In the genomic region with DNA sequence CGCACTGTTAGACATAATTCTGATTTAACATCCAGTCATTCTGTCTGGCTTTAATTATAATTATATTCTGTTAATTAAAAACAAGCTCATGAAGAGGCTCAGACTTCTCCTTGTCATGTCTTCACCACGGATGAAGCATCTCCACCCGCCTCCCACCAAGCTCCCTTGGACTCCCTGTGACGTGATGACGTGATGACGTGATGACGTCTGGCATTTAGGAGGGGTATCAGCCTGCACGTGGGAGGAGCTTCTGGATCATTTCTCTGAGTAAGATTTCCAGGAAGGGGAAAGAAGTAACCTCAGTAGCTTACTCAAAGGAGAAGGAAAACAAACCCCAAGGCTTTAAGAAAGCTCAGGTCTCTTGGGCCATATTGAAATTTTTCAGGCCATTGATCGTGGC, we compare ENCODE assay signal across 10 mouse cellular contexts.
DNase-seq lines count a peak whose midpoint lies in the region; ATAC-seq and TF ChIP-seq lines count a peak whose summit lies in the region.
"Had no signal": no experiment of that assay in that cellular context is flagged by ENCODE, and none has a peak within 500 bp of the region (broad histone marks: within the 10 kb centered on the region; RNA-seq: fewer than 3 reads in every experiment).

No protein-coding gene starts in this region.

- H3K4me2 ChIP-seq in heart, embryonic 13.5 days, result peak overlapping the region; percentile 36
- no peak overlapping the region for H3K4me2 ChIP-seq in hindbrain, postnatal 0 days (ENCODE audit: low read depth, low read length)

- H3K4me3 ChIP-seq in heart, embryonic 13.5 days, result no peak overlapping the region
- no peak overlapping the region for H3K4me3 ChIP-seq in hindbrain, postnatal 0 days (ENCODE audit: low read length)
- H3K4me3 ChIP-seq: erythroblast, embryonic 14.5 days had no signal

- DNase-seq in heart, postnatal 36 days, result no peak
- peak; percentile 18 for DNase-seq in 3134 (ENCODE audit: extremely low read depth, insufficient read length, low spot score)
- peak; percentile 72 for DNase-seq in brain, adult 2 months (ENCODE audit: low read depth, low spot score)
- DNase-seq in hindbrain, postnatal 0 days (ENCODE audit: low spot score), result peak; percentile 73
- DNase-seq in thymus, postnatal 36 days, result no peak
- DNase-seq in gastrocnemius, postnatal 10 days, result no peak
- no peak for DNase-seq in heart, postnatal 14 days

- peaks cover 43% of the 10 kb centered on the region for H3K27me3 ChIP-seq in heart, embryonic 13.5 days (replicated peaks)
- no peaks in the 10 kb centered on the region for H3K27me3 ChIP-seq in hindbrain, postnatal 0 days (ENCODE audit: insufficient read depth, low read length)

- no peaks in the 10 kb centered on the region for H3K9me3 ChIP-seq in heart, embryonic 13.5 days
- no peaks in the 10 kb centered on the region for H3K9me3 ChIP-seq in hindbrain, postnatal 0 days (ENCODE audit: low read length)

- H3K27ac ChIP-seq in heart, embryonic 13.5 days (replicated peaks), result no peak overlapping the region
- H3K27ac ChIP-seq in hindbrain, postnatal 0 days, result no peak overlapping the region

- no peaks in the 10 kb centered on the region for H3K36me3 ChIP-seq in heart, embryonic 13.5 days
- H3K36me3 ChIP-seq in hindbrain, postnatal 0 days (ENCODE audit: insufficient read depth, low read length), result no peaks in the 10 kb centered on the region

- no peaks in the 10 kb centered on the region for H3K4me1 ChIP-seq in heart, embryonic 13.5 days
- no peaks in the 10 kb centered on the region for H3K4me1 ChIP-seq in hindbrain, postnatal 0 days (ENCODE audit: insufficient read depth, low read length)

- no peak for ATAC-seq in heart, embryonic 13.5 days (ENCODE audit: extremely low read depth, insufficient number of reproducible peaks, low FRiP score, low TSS enrichment)
- ATAC-seq in hindbrain, postnatal 0 days, result peak; percentile 51; the same call in 1 of the 2 replicates
- ATAC-seq: Patski had no signal

- no peak for TF ChIP-seq CTCF in hindbrain, postnatal 0 days (IDR thresholded peaks at IDR 0.05; ENCODE audit: low read depth)

- intact Hi-C loops in heart, postnatal 36 days (cut with DNase I), result no loop called here
- intact Hi-C loops in heart, postnatal 14 days (cut with DNase I), result no loop called here

- 33% methylated on average over 9 of the region's 9 CpGs for WGBS in heart, embryonic 13.5 days
- WGBS in hindbrain, postnatal 0 days, result 46% methylated on average over 9 of the region's 9 CpGs

- H3K9ac ChIP-seq in heart, embryonic 13.5 days, result no peak overlapping the region
- H3K9ac ChIP-seq in hindbrain, postnatal 0 days (replicated peaks; ENCODE audit: low read length), result no peak overlapping the region

Comparison
In these comparisons a context has a peak if more than half of its experiments do, and no peak if none do; other contexts are left out.
1. DNase-seq: peak in 3134 (single experiment), brain, adult 2 months (single experiment) and hindbrain, postnatal 0 days (single experiment); none in heart, postnatal 36 days (0 of 2), thymus, postnatal 36 days (0 of 2), gastrocnemius, postnatal 10 days (single experiment) and heart, postnatal 14 days (0 of 2).